ENCODE assay signal across 31 mouse cellular contexts in genomic region chr8:110140156-110140555, GRCm38 (mm10). TPM values are rescaled to one million over a fixed set of nuclear protein-coding genes. Genes with fewer than 3 reads are reported as not detected.
DNase-seq lines count a peak whose midpoint lies in the region; ATAC-seq and TF ChIP-seq lines count a peak whose summit lies in the region.
"Had no signal": no experiment of that assay in that cellular context is flagged by ENCODE, and none has a peak within 500 bp of the region (broad histone marks: within the 10 kb centered on the region; RNA-seq: fewer than 3 reads in every experiment).

No protein-coding gene starts in this region.

- ATAC-seq in hindbrain, postnatal 0 days = no peak
- ATAC-seq: forebrain, embryonic 14.5 days; forebrain, postnatal 0 days; intestine, postnatal 0 days had no signal

- H3K9me3 ChIP-seq in hindbrain, postnatal 0 days (ENCODE audit: low read length) = no peaks in the 10 kb centered on the region
- no peaks in the 10 kb centered on the region for H3K9me3 ChIP-seq in hindbrain, embryonic 10.5 days
- H3K9me3 ChIP-seq: embryonic facial prominence, embryonic 12.5 days; embryonic facial prominence, embryonic 15.5 days; heart, embryonic 12.5 days; heart, embryonic 15.5 days had no signal

- TF ChIP-seq POLR2A in cerebellum, adult 2 months (IDR thresholded peaks at IDR 0.05; ENCODE audit: borderline replicate concordance, insufficient read depth, low read length) = no peak

- H3K27ac ChIP-seq in cerebellum, adult 2 months (ENCODE audit: insufficient read depth, low read length) = peak overlapping the region; percentile 20; the same call in 1 of the 2 replicates
- no peak overlapping the region for H3K27ac ChIP-seq in hindbrain, postnatal 0 days
- no peak overlapping the region for H3K27ac ChIP-seq in hindbrain, embryonic 10.5 days
- H3K27ac ChIP-seq: embryonic facial prominence, embryonic 12.5 days; embryonic facial prominence, embryonic 15.5 days; gastrocnemius, adult 2 months; heart, embryonic 15.5 days; hindbrain, embryonic 14.5 days had no signal

- DNase-seq in cerebellum, adult 2 months = no peak
- DNase-seq in cerebellum, postnatal 4 days (ENCODE audit: low spot score in 2 of 2) = no peak
- DNase-seq in hindbrain, postnatal 0 days (ENCODE audit: low spot score) = peak; percentile 14
- no peak for DNase-seq in hindbrain, embryonic 10.5 days (ENCODE audit: low spot score)
- peak; percentile 60 for DNase-seq in brain, adult 2 months (ENCODE audit: low read depth, low spot score)
- no peak for DNase-seq in embryo, embryonic 9.5 days (ENCODE audit: extremely low spot score)
- DNase-seq: adrenal gland, adult 2 months; adrenal gland, postnatal 14 days; B cell, adult 2 months; cerebellum, adult 8-10 months; forebrain, postnatal 0 days; gastrocnemius, adult 2 months; gastrocnemius, postnatal 14 days; heart, adult 18-20 months; heart, postnatal 10 days; heart, postnatal 36 days; kidney, adult 2 months had no signal

- WGBS in cerebellum, adult 2 months = 21% methylated on average over 3 of the region's 3 CpGs
- WGBS in hindbrain, postnatal 0 days = 63% methylated on average over 3 of the region's 3 CpGs
- WGBS in hindbrain, embryonic 10.5 days = 79% methylated on average over 3 of the region's 3 CpGs

- no peak overlapping the region for H3K9ac ChIP-seq in hindbrain, postnatal 0 days (replicated peaks; ENCODE audit: low read length)
- H3K9ac ChIP-seq: embryonic facial prominence, embryonic 12.5 days; embryonic facial prominence, embryonic 15.5 days; forebrain, postnatal 0 days; heart, embryonic 12.5 days; heart, embryonic 15.5 days; hindbrain, embryonic 14.5 days had no signal

- no peaks in the 10 kb centered on the region for H3K27me3 ChIP-seq in cerebellum, adult 2 months (ENCODE audit: control insufficient read depth, insufficient read depth, low read length)
- no peaks in the 10 kb centered on the region for H3K27me3 ChIP-seq in hindbrain, postnatal 0 days (ENCODE audit: insufficient read depth, low read length)
- no peaks in the 10 kb centered on the region for H3K27me3 ChIP-seq in hindbrain, embryonic 10.5 days (ENCODE audit: insufficient read depth, poor library complexity, severe bottlenecking)
- H3K27me3 ChIP-seq: embryonic facial prominence, embryonic 12.5 days; embryonic facial prominence, embryonic 15.5 days had no signal

- no peak for TF ChIP-seq CTCF in cerebellum, adult 2 months (IDR thresholded peaks at IDR 0.05; ENCODE audit: borderline replicate concordance, insufficient read depth, low read depth, low read length)
- no peak for TF ChIP-seq CTCF in hindbrain, postnatal 0 days (IDR thresholded peaks at IDR 0.05; ENCODE audit: low read depth)

- no peak overlapping the region for H3K4me2 ChIP-seq in hindbrain, postnatal 0 days (ENCODE audit: low read depth, low read length)
- H3K4me2 ChIP-seq: embryonic facial prominence, embryonic 12.5 days; embryonic facial prominence, embryonic 15.5 days; heart, embryonic 12.5 days; heart, embryonic 15.5 days; hindbrain, embryonic 14.5 days had no signal

- H3K4me3 ChIP-seq in cerebellum, adult 2 months (replicated peaks; ENCODE audit: insufficient read depth, low read depth, low read length) = no peak overlapping the region
- H3K4me3 ChIP-seq in hindbrain, postnatal 0 days (ENCODE audit: low read length) = no peak overlapping the region
- H3K4me3 ChIP-seq in hindbrain, embryonic 10.5 days = no peak overlapping the region
- H3K4me3 ChIP-seq: embryonic facial prominence, embryonic 12.5 days; embryonic facial prominence, embryonic 15.5 days; gastrocnemius, adult 2 months; heart, embryonic 12.5 days; heart, embryonic 15.5 days had no signal

- no peaks in the 10 kb centered on the region for H3K36me3 ChIP-seq in hindbrain, postnatal 0 days (ENCODE audit: insufficient read depth, low read length)
- H3K36me3 ChIP-seq in hindbrain, embryonic 10.5 days = no peaks in the 10 kb centered on the region
- H3K36me3 ChIP-seq: embryonic facial prominence, embryonic 12.5 days; embryonic facial prominence, embryonic 15.5 days; heart, embryonic 12.5 days; heart, embryonic 15.5 days had no signal

- H3K4me1 ChIP-seq in cerebellum, adult 2 months (ENCODE audit: control insufficient read depth, insufficient read depth, low read length) = peaks cover 18% of the 10 kb centered on the region; the same call in 1 of the 2 replicates
- H3K4me1 ChIP-seq in hindbrain, postnatal 0 days (ENCODE audit: insufficient read depth, low read length) = 0 out of 2 replicates have a peak, but pooled peaks cover 7% of the 10 kb centered on the region
- 0 out of 2 replicates have a peak, but pooled peaks cover 4% of the 10 kb centered on the region for H3K4me1 ChIP-seq in hindbrain, embryonic 10.5 days (replicated peaks)
- H3K4me1 ChIP-seq: embryonic facial prominence, embryonic 12.5 days; embryonic facial prominence, embryonic 15.5 days; heart, embryonic 12.5 days; heart, embryonic 15.5 days had no signal

RNA-seq across cellular contexts. Expression of gene Calb2, which starts 27.9 kb away (rescaled TPM):
- 542 and 550 TPM in 2 replicates for polyA plus RNA-seq in cerebellum, adult 2 months (2012; rRNA removed)
- total RNA-seq in hindbrain, postnatal 0 days (2014; rRNA removed) = 50.8 and 66.2 TPM in 2 replicates
- 166 and 168 TPM in 2 replicates for polyA plus RNA-seq in hindbrain, postnatal 0 days (2015; fragmentation: Nextera tagmentation; extraction: Ambion mirVana)
- 7.2 and 28.1 TPM in 2 replicates for polyA plus RNA-seq in hindbrain, embryonic 10.5 days (2016; fragmentation: Nextera tagmentation; extraction: Ambion mirVana)
- total RNA-seq: gastrocnemius, adult 2 months; heart, adult 18-20 months; heart, postnatal 36 days had no signal
- polyA plus RNA-seq: adrenal gland, adult 2 months; gonadal fat pad, adult 2 months; kidney, adult 2 months had no signal

RNA-seq across cellular contexts. Expression of gene Gm17720, which starts 37.6 kb away (rescaled TPM):
- not detected in 2 replicates for polyA plus RNA-seq in cerebellum, adult 2 months (2012; rRNA removed)
- total RNA-seq in hindbrain, postnatal 0 days (2014; rRNA removed) = not detected in 2 replicates
- polyA plus RNA-seq in hindbrain, postnatal 0 days (2015; fragmentation: Nextera tagmentation; extraction: Ambion mirVana) = not detected in 2 replicates
- not detected in 2 replicates for polyA plus RNA-seq in hindbrain, embryonic 10.5 days (2016; fragmentation: Nextera tagmentation; extraction: Ambion mirVana)
- total RNA-seq: adrenal gland, adult 2 months; adrenal gland, postnatal 14 days; adrenal gland, postnatal 4 days; forebrain, postnatal 0 days; gastrocnemius, adult 2 months; gastrocnemius, postnatal 14 days; heart, adult 18-20 months; heart, postnatal 10 days; heart, postnatal 36 days; MEL had no signal
- polyA plus RNA-seq: adrenal gland, adult 2 months; embryonic facial prominence, embryonic 12.5 days; embryonic facial prominence, embryonic 15.5 days; forebrain, embryonic 11.5 days; forebrain, embryonic 14.5 days; forebrain, postnatal 0 days; frontal cortex, adult 2 months; gonadal fat pad, adult 2 months; heart, embryonic 12.5 days; heart, embryonic 15.5 days; hindbrain, embryonic 11.5 days; hindbrain, embryonic 14.5 days; intestine, embryonic 14.5 days; intestine, postnatal 0 days; kidney, adult 2 months had no signal

RNA-seq across cellular contexts. Expression of gene Gm21964, which starts 39.1 kb away (rescaled TPM):
- polyA plus RNA-seq in cerebellum, adult 2 months (2012; rRNA removed) = not detected in 2 replicates
- total RNA-seq in hindbrain, postnatal 0 days (2014; rRNA removed) = not detected in 2 replicates
- not detected in 2 replicates for polyA plus RNA-seq in hindbrain, postnatal 0 days (2015; fragmentation: Nextera tagmentation; extraction: Ambion mirVana)
- polyA plus RNA-seq in hindbrain, embryonic 10.5 days (2016; fragmentation: Nextera tagmentation; extraction: Ambion mirVana) = not detected in 2 replicates
- total RNA-seq: adrenal gland, adult 2 months; adrenal gland, postnatal 14 days; adrenal gland, postnatal 4 days; forebrain, postnatal 0 days; gastrocnemius, adult 2 months; gastrocnemius, postnatal 14 days; heart, adult 18-20 months; heart, postnatal 10 days; heart, postnatal 36 days; MEL had no signal
- polyA plus RNA-seq: adrenal gland, adult 2 months; embryonic facial prominence, embryonic 12.5 days; embryonic facial prominence, embryonic 15.5 days; forebrain, embryonic 11.5 days; forebrain, embryonic 14.5 days; forebrain, postnatal 0 days; frontal cortex, adult 2 months; gonadal fat pad, adult 2 months; heart, embryonic 12.5 days; heart, embryonic 15.5 days; hindbrain, embryonic 11.5 days; hindbrain, embryonic 14.5 days; intestine, embryonic 14.5 days; intestine, postnatal 0 days; kidney, adult 2 months had no signal

Comparison
In these comparisons a context has a peak if more than half of its experiments do, and no peak if none do; other contexts are left out.
1. DNase-seq: peak in hindbrain, postnatal 0 days (single experiment) and brain, adult 2 months (single experiment); none in cerebellum, adult 2 months (0 of 2), cerebellum, postnatal 4 days (0 of 2), hindbrain, embryonic 10.5 days (single experiment) and embryo, embryonic 9.5 days (single experiment).